Mouse (Mus musculus): ENCODE results near the gene Grk3. TPM values are rescaled to one million over a fixed set of nuclear protein-coding genes. Genes with fewer than 3 reads are reported as not detected.

Grk3 gene
- total and polyA plus RNA-seq, 2 experiments from 2014 or later, result 12.3 to 33.8 TPM

GRCm38 (mm10) chr5:112973596-112973995, 42.0 kb downstream of the Grk3 start:
- DNase-seq (ENCODE audit: low spot score) (no peak), ATAC-seq (ENCODE audit: insufficient read depth, low read depth) (no peak)
- Histone ChIP-seq H3K36me3 (replicated peaks; ENCODE audit: control insufficient read depth, insufficient read depth, low read length) (no peaks in the 10 kb centered on the region), H3K4me2 (ENCODE audit: low read depth, low read length) (no peak overlapping the region), H3K9me3 (replicated peaks; ENCODE audit: control insufficient read depth, low read length) (no peaks in the 10 kb centered on the region), H3K4me3 (ENCODE audit: low read depth, low read length) (no peak overlapping the region), H3K9ac (replicated peaks; ENCODE audit: low read depth, low read length) (no peak overlapping the region), H3K4me1 (ENCODE audit: control insufficient read depth, insufficient read depth) (peaks cover 5% of the 10 kb centered on the region), H3K27me3 (ENCODE audit: control insufficient read depth, insufficient read depth, low read length) (no peaks in the 10 kb centered on the region), H3K27ac (ENCODE audit: low read depth) (no peak overlapping the region)
- WGBS, result 47% methylated on average over 7 of the region's 7 CpGs
- no peak for TF ChIP-seq EP300 (IDR thresholded peaks at IDR 0.05; ENCODE audit: low read depth)
- no peak for TF ChIP-seq CTCF (IDR thresholded peaks at IDR 0.05; ENCODE audit: low read depth)

GRCm38 (mm10) chr5:112972297-112972696, 43.3 kb downstream of the Grk3 start:
- no peak for DNase-seq (ENCODE audit: low spot score)
- TF ChIP-seq EP300 (IDR thresholded peaks at IDR 0.05; ENCODE audit: low read depth), result no peak
- no peak for TF ChIP-seq CTCF (IDR thresholded peaks at IDR 0.05; ENCODE audit: low read depth)
- 84% methylated on average over 12 of the region's 12 CpGs for whole genome bisulfite sequencing

GRCm38 (mm10) chr5:112963495-112963894, 52.1 kb downstream of the Grk3 start:
- ATAC-seq (ENCODE audit: insufficient read depth, low read depth) (no peak), DNase-seq (ENCODE audit: low spot score) (no peak)
- no peak overlapping the region for H3K27ac ChIP-seq (ENCODE audit: low read depth)
- H3K9me3 ChIP-seq (replicated peaks; ENCODE audit: control insufficient read depth, low read length), result no peaks in the 10 kb centered on the region
- H3K4me1 ChIP-seq (ENCODE audit: control insufficient read depth, insufficient read depth), result 0 out of 2 replicates have a peak, but pooled peaks cover 3% of the 10 kb centered on the region
- no peak overlapping the region for H3K9ac ChIP-seq (replicated peaks; ENCODE audit: low read depth, low read length)
- no peak overlapping the region for H3K4me3 ChIP-seq (ENCODE audit: low read depth, low read length)
- no peak overlapping the region for H3K4me2 ChIP-seq (ENCODE audit: low read depth, low read length)
- peaks cover 3% of the 10 kb centered on the region for H3K36me3 ChIP-seq (replicated peaks; ENCODE audit: control insufficient read depth, insufficient read depth, low read length)
- TF ChIP-seq EP300 (IDR thresholded peaks at IDR 0.05; ENCODE audit: low read depth) (no peak), CTCF (IDR thresholded peaks at IDR 0.05; ENCODE audit: low read depth) (no peak)
- no peaks in the 10 kb centered on the region for H3K27me3 ChIP-seq (ENCODE audit: control insufficient read depth, insufficient read depth, low read length)
- WGBS, result 53% methylated on average over 4 of the region's 4 CpGs

More at GRCm38 (mm10) chr5:112972297-112972696, 43.3 kb downstream of the Grk3 start:
- Histone ChIP-seq H3K4me3 (ENCODE audit: low read depth, low read length) (no peak overlapping the region), H3K27me3 (ENCODE audit: control insufficient read depth, insufficient read depth, low read length) (no peaks in the 10 kb centered on the region), H3K4me2 (ENCODE audit: low read depth, low read length) (no peak overlapping the region), H3K27ac (ENCODE audit: low read depth) (no peak overlapping the region), H3K9me3 (replicated peaks; ENCODE audit: control insufficient read depth, low read length) (no peaks in the 10 kb centered on the region), H3K9ac (replicated peaks; ENCODE audit: low read depth, low read length) (no peak overlapping the region), H3K4me1 (ENCODE audit: control insufficient read depth, insufficient read depth) (peaks cover 5% of the 10 kb centered on the region), H3K36me3 (replicated peaks; ENCODE audit: control insufficient read depth, insufficient read depth, low read length) (no peaks in the 10 kb centered on the region)
- ATAC-seq (ENCODE audit: insufficient read depth, low read depth), result no peak

- DNase-seq (ENCODE audit: low spot score), result no peak
- TF ChIP-seq CTCF (IDR thresholded peaks at IDR 0.05; ENCODE audit: low read depth) (no peak), EP300 (IDR thresholded peaks at IDR 0.05; ENCODE audit: low read depth) (no peak)
- Histone ChIP-seq H3K36me3 (replicated peaks; ENCODE audit: control insufficient read depth, insufficient read depth, low read length) (peaks cover 3% of the 10 kb centered on the region), H3K9ac (replicated peaks; ENCODE audit: low read depth, low read length) (no peak overlapping the region), H3K4me2 (ENCODE audit: low read depth, low read length) (no peak overlapping the region), H3K27me3 (ENCODE audit: control insufficient read depth, insufficient read depth, low read length) (no peaks in the 10 kb centered on the region), H3K27ac (ENCODE audit: low read depth) (no peak overlapping the region), H3K9me3 (replicated peaks; ENCODE audit: control insufficient read depth, low read length) (no peaks in the 10 kb centered on the region), H3K4me1 (ENCODE audit: control insufficient read depth, insufficient read depth) (peaks cover 11% of the 10 kb centered on the region; the same call in 1 of the 2 replicates), H3K4me3 (ENCODE audit: low read depth, low read length) (no peak overlapping the region)
- WGBS, result 84% methylated on average over 6 of the region's 6 CpGs
- ATAC-seq (ENCODE audit: insufficient read depth, low read depth), result no peak
Observed at GRCm38 (mm10) chr5:112962166-112962565, 53.4 kb downstream of the Grk3 start.

GRCm38 (mm10) chr5:112960911-112961310, 54.7 kb downstream of the Grk3 start:
- Histone ChIP-seq H3K9me3 (replicated peaks; ENCODE audit: control insufficient read depth, low read length) (no peaks in the 10 kb centered on the region), H3K4me2 (ENCODE audit: low read depth, low read length) (no peak overlapping the region), H3K36me3 (replicated peaks; ENCODE audit: control insufficient read depth, insufficient read depth, low read length) (peaks cover 3% of the 10 kb centered on the region), H3K4me1 (ENCODE audit: control insufficient read depth, insufficient read depth) (peaks cover 20% of the 10 kb centered on the region; the same call in 1 of the 2 replicates), H3K27ac (ENCODE audit: low read depth) (no peak overlapping the region), H3K9ac (replicated peaks; ENCODE audit: low read depth, low read length) (no peak overlapping the region), H3K4me3 (ENCODE audit: low read depth, low read length) (no peak overlapping the region), H3K27me3 (ENCODE audit: control insufficient read depth, insufficient read depth, low read length) (no peaks in the 10 kb centered on the region)
- no peak for DNase-seq (ENCODE audit: low spot score)
- 35% methylated on average over 3 of the region's 3 CpGs for WGBS
- TF ChIP-seq CTCF (IDR thresholded peaks at IDR 0.05; ENCODE audit: low read depth), result no peak
- no peak for TF ChIP-seq EP300 (IDR thresholded peaks at IDR 0.05; ENCODE audit: low read depth)
- ATAC-seq (ENCODE audit: insufficient read depth, low read depth), result no peak

GRCm38 (mm10) chr5:112958293-112958692, 57.3 kb downstream of the Grk3 start:
- Histone ChIP-seq H3K27me3 (ENCODE audit: control insufficient read depth, insufficient read depth, low read length) (no peaks in the 10 kb centered on the region), H3K36me3 (replicated peaks; ENCODE audit: control insufficient read depth, insufficient read depth, low read length) (no peaks in the 10 kb centered on the region; the same call in 1 of the 2 replicates), H3K9ac (replicated peaks; ENCODE audit: low read depth, low read length) (no peak overlapping the region), H3K9me3 (replicated peaks; ENCODE audit: control insufficient read depth, low read length) (no peaks in the 10 kb centered on the region), H3K27ac (ENCODE audit: low read depth) (no peak overlapping the region), H3K4me1 (ENCODE audit: control insufficient read depth, insufficient read depth) (peaks cover 20% of the 10 kb centered on the region; the same call in 1 of the 2 replicates), H3K4me3 (ENCODE audit: low read depth, low read length) (no peak overlapping the region), H3K4me2 (ENCODE audit: low read depth, low read length) (no peak overlapping the region)
- no peak for TF ChIP-seq EP300 (IDR thresholded peaks at IDR 0.05; ENCODE audit: low read depth)
- TF ChIP-seq CTCF (IDR thresholded peaks at IDR 0.05; ENCODE audit: low read depth), result no peak
- 71% methylated on average over 5 of the region's 5 CpGs for WGBS
- DNase-seq (ENCODE audit: low spot score) (no peak), ATAC-seq (ENCODE audit: insufficient read depth, low read depth) (no peak)

Measured in heart, postnatal 0 days (tissue).